Mouse (Mus musculus): Measurements from ENCODE around the gene Ddah1.
"Not testable (repeated sequence)": the region's sequence is repeated elsewhere in the genome, so short reads cannot be mapped to it uniquely, and the experiment has no call there.

Gene Ddah1

GRCm38 (mm10) chr3:145906582-145906981 lies 148.1 kb downstream of the Ddah1 start:
- no peak for DNase-seq (ENCODE audit: low read depth, low spot score)

DNA sequence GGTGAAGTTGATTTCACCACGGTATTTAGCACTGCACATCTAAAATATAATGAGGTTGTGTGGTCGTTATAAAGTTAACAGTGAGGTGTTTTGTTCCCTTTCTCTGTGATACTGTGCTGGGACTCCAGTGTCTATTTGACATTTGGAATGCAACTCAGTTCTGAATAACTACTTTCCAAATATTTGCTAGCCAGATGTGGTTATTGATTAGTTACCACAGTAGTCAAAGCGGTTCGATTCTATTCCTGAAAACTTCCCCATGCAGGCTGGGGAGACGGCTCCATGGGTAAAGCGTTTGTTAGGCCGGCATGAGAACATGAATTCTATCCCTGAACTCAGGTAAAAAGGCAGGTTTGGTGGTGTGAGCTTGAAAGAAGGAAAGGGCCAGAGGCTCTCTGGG lies 154.0 kb downstream of the Ddah1 start:
- no peak for DNase-seq (ENCODE audit: low read depth, low spot score)

DNA sequence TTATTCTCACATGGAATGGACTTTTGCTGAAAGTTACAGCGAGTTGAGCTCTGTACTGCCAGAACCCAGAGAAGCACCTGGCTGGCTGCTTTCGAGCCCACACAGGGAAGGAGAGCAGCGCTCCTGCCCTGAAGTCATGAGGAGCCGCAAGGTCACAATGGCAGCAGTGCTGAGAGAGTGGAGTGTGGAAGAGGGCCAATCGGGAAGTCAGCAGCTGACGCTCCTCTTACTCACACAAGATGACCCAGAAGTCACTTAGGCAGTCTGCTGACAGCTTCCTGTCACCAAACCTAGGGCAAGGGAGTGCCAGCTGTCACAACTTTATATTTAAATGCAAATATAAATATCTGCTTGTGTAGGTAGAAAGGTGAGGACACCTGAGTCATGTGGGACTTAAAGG lies 154.8 kb downstream of the Ddah1 start:
- no peak for DNase-seq (ENCODE audit: low read depth, low spot score)

GRCm38 (mm10) chr3:145913942-145914341 lies 155.5 kb downstream of the Ddah1 start:
- not testable (repeated sequence) for DNase-seq (ENCODE audit: low read depth, low spot score)

GRCm38 (mm10) chr3:145916374-145916773 lies 157.9 kb downstream of the Ddah1 start:
- DNase-seq (ENCODE audit: low read depth, low spot score), result no peak

- DNase-seq (ENCODE audit: low read depth, low spot score), result no peak
These were observed 158.4 kb downstream of the Ddah1 start for GRCm38 (mm10) chr3:145916826-145917225.

DNA sequence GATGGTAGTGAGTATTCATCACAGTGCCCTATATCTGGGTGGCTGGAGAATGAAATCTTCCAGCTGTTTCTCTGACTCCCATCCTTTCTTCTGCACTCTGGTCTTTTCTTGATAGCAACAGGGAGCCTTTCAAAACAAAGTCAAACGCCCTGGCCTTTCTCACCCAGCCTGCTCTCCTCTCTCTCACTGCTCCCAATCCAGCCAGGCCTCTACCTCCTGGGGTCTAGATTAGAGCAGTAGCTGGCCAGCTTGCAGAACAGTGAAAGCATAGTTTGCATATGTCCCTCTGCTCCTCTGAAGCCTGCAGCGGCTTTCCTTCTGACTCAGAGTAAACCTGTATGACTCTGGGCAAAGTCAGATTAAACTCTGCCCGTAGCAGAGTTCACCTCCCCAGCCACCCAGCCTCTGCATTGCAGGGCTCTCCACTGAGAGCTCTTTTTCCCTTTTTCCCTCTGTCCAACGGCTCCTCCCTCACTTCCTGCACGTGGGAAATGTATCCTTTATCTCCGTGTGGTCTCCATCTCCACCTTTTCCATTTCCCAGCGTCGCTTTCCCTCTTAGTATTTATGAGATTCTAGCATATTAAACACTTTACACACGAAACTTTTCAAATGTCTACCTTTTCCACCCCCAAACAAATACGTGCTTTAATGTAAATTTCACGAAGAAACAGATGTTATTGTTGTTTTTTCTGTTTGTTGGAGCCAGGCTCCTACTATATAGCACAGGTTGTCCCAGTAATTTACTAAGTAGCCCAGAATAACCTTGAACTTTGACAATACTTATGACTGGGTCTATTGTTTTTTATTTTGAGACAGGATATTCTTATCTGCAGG lies 163.8 kb downstream of the Ddah1 start, which contains the start of gene Bcl10:
Gene Bcl10, plus strand, starts transcription at position 786 of the 836 bp plus-strand sequence.
- no peak for DNase-seq (ENCODE audit: low read depth, low spot score)

- DNase-seq (ENCODE audit: low read depth, low spot score), result no peak
These were observed 164.5 kb downstream of the Ddah1 start for GRCm38 (mm10) chr3:145922971-145923370.

- DNase-seq (ENCODE audit: low read depth, low spot score), result peak; percentile 99
These were observed 165.6 kb downstream of the Ddah1 start for GRCm38 (mm10) chr3:145923874-145924577.

GRCm38 (mm10) chr3:145924649-145925337 lies 166.3 kb downstream of the Ddah1 start:
- DNase-seq (ENCODE audit: low read depth, low spot score), result no peak

DNA sequence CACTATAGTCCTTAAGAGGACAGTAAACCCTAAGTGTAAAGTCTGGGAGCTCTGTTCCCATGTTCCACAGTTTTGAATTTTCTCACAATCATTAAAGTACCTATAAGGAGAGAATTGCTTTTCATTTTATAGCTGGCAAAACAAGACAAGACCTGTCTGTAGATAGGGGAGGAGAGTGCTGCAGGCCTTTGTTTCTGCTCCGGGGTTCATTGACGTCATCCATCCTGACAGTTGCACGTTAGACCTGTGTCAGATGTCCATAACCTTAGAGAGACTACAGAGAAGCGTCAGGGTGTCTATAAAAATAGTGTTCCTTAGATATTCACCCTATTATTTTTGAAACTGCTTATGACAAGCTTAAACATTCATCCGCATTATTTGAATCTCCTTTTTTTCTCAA lies 167.0 kb downstream of the Ddah1 start:
- no peak for DNase-seq (ENCODE audit: low read depth, low spot score)

DNA sequence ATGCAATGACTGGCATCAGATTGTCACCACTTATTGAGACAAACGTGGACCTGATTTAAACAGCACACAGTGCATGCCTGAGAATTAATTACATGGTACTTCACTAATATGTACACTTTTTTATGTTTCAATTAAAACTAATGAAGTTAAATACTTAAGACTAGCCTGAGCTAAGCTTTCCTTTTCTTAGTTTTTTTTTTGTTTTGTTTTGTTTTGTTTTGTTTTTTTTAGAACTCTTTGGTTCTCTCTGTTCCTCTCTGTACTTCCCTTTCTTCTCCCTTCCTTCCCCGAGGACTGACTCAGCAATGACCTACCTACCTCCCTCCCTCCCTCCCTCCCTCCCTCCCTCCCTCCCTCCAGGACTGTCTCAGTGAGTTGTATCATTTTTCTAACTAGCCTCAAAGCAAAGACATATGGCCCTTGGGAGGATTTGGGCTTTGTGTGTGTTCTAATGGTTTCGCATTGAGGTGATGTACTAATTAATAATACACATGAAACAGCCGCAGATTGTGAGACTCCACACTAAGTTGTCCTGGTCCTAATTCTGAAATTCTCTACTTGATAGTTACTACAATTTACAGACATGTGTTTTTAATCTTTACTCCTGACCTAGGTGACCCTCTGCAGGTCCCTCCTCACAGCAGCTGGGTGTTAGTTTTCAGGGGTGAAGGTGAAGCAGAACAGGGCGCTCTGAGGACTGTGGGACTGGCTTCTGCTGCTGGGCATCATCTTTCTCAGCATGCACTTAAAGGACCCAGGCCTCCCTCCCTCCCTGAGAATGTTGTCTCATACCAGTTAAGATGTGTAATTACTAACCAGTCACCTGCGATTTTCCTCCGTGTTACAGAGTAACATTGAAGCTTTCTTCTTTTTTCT lies 171.3 kb downstream of the Ddah1 start:
- DNase-seq (ENCODE audit: low read depth, low spot score), result no peak

DNA sequence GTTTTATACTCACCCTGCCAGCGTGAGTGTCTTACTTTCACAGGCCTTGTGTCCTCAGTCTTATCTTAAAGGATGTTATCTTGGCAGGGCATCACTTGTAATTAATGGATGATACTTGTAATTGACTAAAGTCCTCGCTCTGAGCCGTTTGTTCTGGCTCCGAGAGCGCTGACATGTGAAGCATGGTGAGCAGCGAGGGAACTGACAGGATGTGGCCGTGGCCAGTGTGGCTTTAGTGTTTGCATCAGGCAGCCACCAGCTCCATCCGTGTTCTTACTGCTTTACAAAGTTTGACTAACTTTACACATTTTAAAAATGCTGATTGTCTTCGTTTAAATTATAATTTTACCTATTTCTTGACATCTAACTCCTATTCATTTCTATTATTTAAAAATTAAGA lies 175.4 kb downstream of the Ddah1 start:
- DNase-seq (ENCODE audit: low read depth, low spot score), result no peak

- peak; percentile 89 for DNase-seq (ENCODE audit: low read depth, low spot score)
These were observed 179.3 kb downstream of the Ddah1 start, which contains the start of gene 2410004B18Rik for GRCm38 (mm10) chr3:145937505-145938404. Gene 2410004B18Rik, plus strand, starts transcription at chr3:145938014.

GRCm38 (mm10) chr3:145938405-145939349 lies 180.2 kb downstream of the Ddah1 start:
- no peak for DNase-seq (ENCODE audit: low read depth, low spot score)

GRCm38 (mm10) chr3:145939402-145939801 lies 180.9 kb downstream of the Ddah1 start:
- no peak for DNase-seq (ENCODE audit: low read depth, low spot score)

GRCm38 (mm10) chr3:145939971-145940370 lies 181.5 kb downstream of the Ddah1 start:
- no peak for DNase-seq (ENCODE audit: low read depth, low spot score)

DNA sequence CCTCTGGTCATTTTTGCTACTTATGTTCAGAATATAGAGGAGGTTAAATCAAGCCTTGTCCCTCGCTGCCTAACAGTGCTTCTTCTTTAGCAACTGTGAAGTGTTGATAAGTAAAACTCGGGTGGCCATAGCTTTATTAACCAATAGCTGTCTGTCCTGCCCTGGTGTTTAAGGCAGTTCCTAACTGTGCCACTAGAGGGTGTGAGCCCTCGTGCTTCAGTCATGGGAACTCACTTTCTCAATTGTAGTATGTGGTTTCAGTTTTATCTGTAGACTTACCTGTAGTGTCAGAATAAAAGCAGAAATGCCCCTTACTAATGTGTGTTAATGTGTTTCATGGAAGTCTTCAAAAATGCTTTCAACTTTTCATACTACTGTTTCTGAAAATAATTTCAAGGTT lies 183.5 kb downstream of the Ddah1 start:
- no peak for DNase-seq (ENCODE audit: low read depth, low spot score)

Data from retina, postnatal 7 days (tissue).